Mouse (Mus musculus) MEL (cell line): Measurements from ENCODE around the gene Usp28. TPM values are rescaled to one million over a fixed set of nuclear protein-coding genes. Genes with fewer than 3 reads are reported as not detected.
"Not testable (repeated sequence)": the region's sequence is repeated elsewhere in the genome, so short reads cannot be mapped to it uniquely, and the experiment has no call there.

Experiments
- DNase-seq: peaks from one replicate; pipeline ENCODE4 v3.0.0; 2011; ENCODE audit warnings: low read depth, low spot score
- H3K27ac ChIP-seq: 2 replicates; pipeline ENCODE4 v1.5.1; 2012; ENCODE audit warnings: low read depth, mild to moderate bottlenecking, control low read depth, low read length, moderate library complexity; ENCODE audit not compliant: control insufficient read depth
- H3K27me3 ChIP-seq, 2 experiments: fragments of 150-350 bp in 1 of 2; sonication (generic) in 1 of 2; 2 replicates each; pipeline ENCODE4 v1.6.1; 2012; ENCODE audit warnings: low read length in 2 of 2, mild to moderate bottlenecking in 2 of 2, improper control_type of control experiment in 1 of 2, moderate library complexity in 1 of 2; ENCODE audit not compliant: insufficient read depth in 2 of 2, control insufficient read depth in 1 of 2
- H3K36me3 ChIP-seq, 2 experiments: 2 replicates each; pipeline ENCODE4 v1.6.1; 2012 to 2014; ENCODE audit warnings: low read length in 2 of 2, improper control_type of control experiment in 1 of 2, inconsistent platforms in 1 of 2, mild to moderate bottlenecking in 1 of 2; ENCODE audit not compliant: insufficient read depth in 2 of 2, control insufficient read depth in 1 of 2
- H3K4me1 ChIP-seq, 2 experiments: fragments of 150-350 bp in 1 of 2; sonication (generic) in 1 of 2; 2 replicates each; pipeline ENCODE4 v1.6.1; 2012; ENCODE audit warnings: low read length in 2 of 2, improper control_type of control experiment in 1 of 2, mild to moderate bottlenecking in 1 of 2; ENCODE audit not compliant: insufficient read depth in 2 of 2, control insufficient read depth in 1 of 2
- H3K4me3 ChIP-seq, 2 experiments: fragments of 150-350 bp in 1 of 2; sonication (generic) in 1 of 2; 2 replicates each; pipeline ENCODE4 v1.5.1; 2012; ENCODE audit warnings: low read depth in 2 of 2, low read length in 2 of 2, mild to moderate bottlenecking in 2 of 2, moderate library complexity in 2 of 2, control low read depth in 1 of 2, improper control_type of control experiment in 1 of 2; ENCODE audit not compliant: control insufficient read depth in 1 of 2, insufficient read depth in 1 of 2
- H3K79me2 ChIP-seq: 2 replicates; pipeline ENCODE4 v1.6.1; 2012; ENCODE audit warnings: mild to moderate bottlenecking, low read length, moderate library complexity; ENCODE audit not compliant: control insufficient read depth, poor library complexity, insufficient read depth
- H3K9ac ChIP-seq: 2 replicates; pipeline ENCODE4 v1.6.1; 2012; ENCODE audit warnings: low read depth, mild to moderate bottlenecking, control low read depth, low read length, moderate library complexity; ENCODE audit not compliant: control insufficient read depth, poor library complexity, severe bottlenecking
- H3K9me3 ChIP-seq: fragments of 150-350 bp; sonication (generic); replicated peaks from 2 replicates; pipeline ENCODE4 v1.6.1; 2012; ENCODE audit warnings: mild to moderate bottlenecking, low read length, improper control_type of control experiment, moderate library complexity; ENCODE audit not compliant: insufficient read depth
- EP300 ChIP-seq, 2 experiments: IDR thresholded peaks; 2 replicates each; pipeline ENCODE4 v1.6.1; 2011; ENCODE audit warnings: improper control_type of control experiment in 2 of 2, low read length in 2 of 2, low read depth in 1 of 2, mild to moderate bottlenecking in 1 of 2
- ETS1 ChIP-seq: IDR thresholded peaks from 2 replicates; pipeline ENCODE4 v1.6.1; 2012; ENCODE audit warnings: low read depth, mild to moderate bottlenecking, inconsistent platforms, low read length, improper control_type of control experiment, moderate library complexity
- GATA1 ChIP-seq: IDR thresholded peaks from 2 replicates; pipeline ENCODE4 v1.6.1; 2011; ENCODE audit warnings: low read depth, low read length, improper control_type of control experiment
- MAFK ChIP-seq: IDR thresholded peaks from 2 replicates; pipeline ENCODE4 v1.6.1; 2011; ENCODE audit warnings: low read depth, mild to moderate bottlenecking, low read length, improper control_type of control experiment, borderline replicate concordance
- MEF2A ChIP-seq: IDR thresholded peaks from 2 replicates; pipeline ENCODE4 v1.6.1; 2014; ENCODE audit warnings: low read depth, mild to moderate bottlenecking, inconsistent platforms, low read length, improper control_type of control experiment; ENCODE audit not compliant: poor library complexity, insufficient replicate concordance, severe bottlenecking; ENCODE audit errors: extremely low read depth
- MXI1 ChIP-seq: IDR thresholded peaks from 2 replicates; pipeline ENCODE4 v1.6.1; 2011; ENCODE audit warnings: mild to moderate bottlenecking, low read depth, low read length, improper control_type of control experiment
- POLR2A ChIP-seq, 2 experiments: IDR thresholded peaks; 2 replicates each; pipeline ENCODE4 v1.6.1; 2011 to 2012; ENCODE audit warnings: low read length in 2 of 2, mild to moderate bottlenecking in 2 of 2, control low read depth in 1 of 2, improper control_type of control experiment in 1 of 2, low read depth in 1 of 2, moderate library complexity in 1 of 2; ENCODE audit not compliant: control insufficient read depth in 1 of 2, insufficient read depth in 1 of 2, poor library complexity in 1 of 2
- RCOR1 ChIP-seq: IDR thresholded peaks from 2 replicates; pipeline ENCODE4 v1.6.1; 2012; ENCODE audit warnings: low read depth, mild to moderate bottlenecking, inconsistent platforms, low read length, improper control_type of control experiment
- SIN3A ChIP-seq: IDR thresholded peaks from 2 replicates; pipeline ENCODE4 v1.6.1; 2012; ENCODE audit warnings: low read length, improper control_type of control experiment, inconsistent platforms
- UBTF ChIP-seq: IDR thresholded peaks from 2 replicates; pipeline ENCODE4 v1.6.1; 2012; ENCODE audit warnings: low read depth, mild to moderate bottlenecking, inconsistent platforms, low read length, improper control_type of control experiment, moderate library complexity, borderline replicate concordance; ENCODE audit not compliant: insufficient read depth
- USF1 ChIP-seq: IDR thresholded peaks from 2 replicates; pipeline ENCODE4 v1.6.1; 2014; ENCODE audit warnings: low read depth, mild to moderate bottlenecking, inconsistent platforms, low read length, improper control_type of control experiment, moderate library complexity
- ZC3H11A ChIP-seq: IDR thresholded peaks from 2 replicates; pipeline ENCODE4 v1.6.1; 2012; ENCODE audit warnings: low read depth, mild to moderate bottlenecking, inconsistent platforms, low read length, improper control_type of control experiment
- polyA plus RNA-seq, 2 experiments: library from polyadenylated mRNA; stranded (reverse) in 1 of 2; unstranded in 1 of 2; fragments of >175 nt in 1 of 2; fragments of >200 nt in 1 of 2; gene quantifications; 2 replicates each; pipeline versions ENCODE4 v1.2.1 to v1.2.4; 2012; ENCODE audit warnings: low replicate concordance in 2 of 2, low read depth in 1 of 2; ENCODE audit not compliant: insufficient read length in 2 of 2, insufficient read depth in 1 of 2, missing spikeins in 1 of 2
- total RNA-seq: library from RNA; depleted of rRNA; stranded (reverse); fragments of 300-350 nt; gene quantifications from 2 replicates; pipeline ENCODE4 v1.2.3, GENCODE M21; 2012

Gene Usp28
- total and polyA plus RNA-seq, 3 experiments = 5.2 to 14.2 TPM; not detected in 1

DNA sequence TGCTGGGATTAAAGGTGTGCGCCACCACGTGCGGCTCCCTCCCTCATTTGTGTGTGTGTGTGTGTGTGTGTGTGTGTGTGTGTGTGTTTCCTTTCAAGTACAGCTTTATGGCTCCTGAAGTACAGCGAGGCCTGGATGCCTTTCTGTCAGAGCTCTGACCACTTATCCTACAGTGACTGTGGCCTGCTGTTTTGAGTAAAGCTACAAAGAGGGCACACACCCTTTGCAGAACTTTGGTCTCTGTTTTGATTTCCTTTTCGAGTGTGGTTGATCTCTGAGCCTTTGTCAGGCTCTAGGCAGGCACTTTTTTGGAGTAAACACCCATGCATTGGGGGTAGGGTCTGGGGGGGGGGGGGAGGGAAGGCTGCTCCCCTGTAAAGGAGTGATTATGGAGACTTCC, 4.8 kb upstream of the Usp28 start (continued):
- TF ChIP-seq MXI1 (no peak), ZC3H11A (no peak)

DNA sequence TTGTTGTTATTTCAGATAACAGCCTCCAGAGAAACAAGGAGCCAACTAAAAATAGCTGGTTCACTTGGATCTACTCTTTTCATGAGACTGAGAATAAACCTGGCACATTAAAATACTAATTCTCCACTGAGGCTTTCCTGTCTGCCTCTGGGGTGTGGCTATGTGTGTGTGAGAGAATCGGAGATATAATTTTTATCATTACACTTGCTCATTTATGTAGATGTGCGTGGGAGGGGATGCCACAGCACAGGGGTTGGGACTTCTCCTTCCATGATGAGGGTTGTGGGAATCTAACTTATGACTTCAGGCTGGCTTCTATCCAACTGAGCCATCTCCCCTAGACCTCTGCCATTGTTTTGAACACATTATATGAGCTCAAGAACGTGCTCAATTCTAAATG, 4.4 kb upstream of the Usp28 start:
- Histone ChIP-seq H3K4me1 (peaks cover 2 to 16% of the 10 kb centered on the region in 2 experiments), H3K9me3 (no peaks in the 10 kb centered on the region), H3K4me3 (no peak overlapping the region), H3K9ac (no peak overlapping the region), H3K27ac (no peak overlapping the region; the same call in 1 of the 2 replicates), H3K36me3 (peaks cover 0 to 12% of the 10 kb centered on the region in 2 experiments; a peak in 2 of 4 replicates)
- DNase-seq = peak; percentile 68
- TF ChIP-seq MXI1 = no peak
- peak; percentile 39; the same call in 1 of the 2 replicates for TF ChIP-seq SIN3A
- TF ChIP-seq ETS1 = peak; percentile 76
- TF ChIP-seq USF1 = no peak
- TF ChIP-seq GATA1 = peak; percentile 57
- 0 out of 2 replicates have a peak, but pooled peaks have one; percentile 35 for TF ChIP-seq MEF2A
- peak; percentile 39 to 51; a peak in 2 of 4 replicates for TF ChIP-seq EP300 (IDR thresholded peaks at IDR 0.05; ENCODE audit: low read depth in 1 of 2, low read length in 2 of 2)
- no peak for TF ChIP-seq POLR2A (IDR thresholded peaks at IDR 0.05; ENCODE audit: control insufficient read depth in 1 of 2, insufficient read depth in 1 of 2, low read depth in 1 of 2, low read length in 2 of 2, poor library complexity in 1 of 2)
- TF ChIP-seq RCOR1 = peak; percentile 35; the same call in 1 of the 2 replicates
- TF ChIP-seq, all 39 proteins: peak for 6
- peaks cover 0 to 1% of the 10 kb centered on the region in 2 experiments; a peak in 1 of 4 replicates for H3K27me3 ChIP-seq
- H3K79me2 ChIP-seq = no peaks in the 10 kb centered on the region

DNA sequence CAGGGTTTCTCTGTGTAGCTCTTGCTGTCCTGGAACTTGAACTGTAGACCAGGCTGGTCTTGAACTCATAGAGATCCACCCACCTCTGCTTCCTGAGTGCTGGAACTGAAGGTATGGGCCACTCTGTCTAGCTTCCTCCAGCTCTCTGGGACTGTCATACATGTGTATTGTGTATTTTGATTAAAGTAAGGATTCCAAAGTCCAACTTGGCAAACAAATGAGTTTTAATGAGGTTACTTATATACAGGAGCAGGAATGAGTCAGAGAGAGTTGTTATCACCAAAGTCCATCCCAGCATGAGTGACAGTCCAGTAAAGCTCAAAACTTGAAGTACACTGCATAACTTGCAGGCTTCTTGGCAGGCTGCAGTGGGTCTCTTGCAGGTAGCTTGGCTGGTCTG, 3.3 kb upstream of the Usp28 start:
- H3K27me3 ChIP-seq = peaks cover 0 to 1% of the 10 kb centered on the region in 2 experiments; a peak in 1 of 4 replicates
- H3K4me1 ChIP-seq = peaks cover 5 to 18% of the 10 kb centered on the region in 2 experiments
- peak; percentile 39 for DNase-seq

DNA sequence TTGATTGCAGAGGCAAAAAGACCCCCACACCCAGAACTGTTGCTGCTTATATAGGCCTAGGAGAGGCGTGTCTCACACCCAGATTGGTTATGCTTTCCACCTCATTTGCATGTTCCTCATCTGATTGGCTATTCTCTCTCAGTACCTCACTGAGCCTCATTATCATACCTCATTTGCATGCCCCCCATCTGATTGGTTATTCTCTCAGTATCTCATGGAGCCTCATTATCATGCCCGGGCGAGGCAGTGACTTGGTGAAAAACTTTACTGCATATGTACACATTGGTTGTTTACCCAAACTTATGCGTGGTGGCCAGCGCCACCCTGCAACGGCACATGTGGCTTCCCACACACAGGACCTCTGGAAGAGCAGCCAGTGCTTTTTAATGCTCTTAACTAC, 1.4 kb upstream of the Usp28 start:
- not testable (repeated sequence) for DNase-seq, H3K4me3 ChIP-seq, H3K27me3 ChIP-seq, H3K9me3 ChIP-seq, H3K27ac ChIP-seq, H3K79me2 ChIP-seq, H3K9ac ChIP-seq
- Histone ChIP-seq H3K36me3 (peaks cover 0 to 31% of the 10 kb centered on the region in 2 experiments; a peak in 2 of 4 replicates), H3K4me1 (peaks cover 7 to 30% of the 10 kb centered on the region in 2 experiments)

More for the DNA sequence above, 3.3 kb upstream of the Usp28 start:
- Histone ChIP-seq H3K79me2 (no peaks in the 10 kb centered on the region), H3K9me3 (no peaks in the 10 kb centered on the region), H3K9ac (no peak overlapping the region), H3K36me3 (peaks cover 0 to 21% of the 10 kb centered on the region in 2 experiments; a peak in 2 of 4 replicates), H3K4me3 (no peak overlapping the region), H3K27ac (0 out of 2 replicates have a peak overlapping the region, but pooled peaks have one; percentile 4)
- no peak for TF ChIP-seq ZC3H11A
- no peak for TF ChIP-seq UBTF
- 0 out of 2 replicates have a peak, but pooled peaks have one; percentile 9 for TF ChIP-seq ETS1
- TF ChIP-seq MAFK = no peak
